Mouse (Mus musculus): ENCODE results near the gene Cox7a1. TPM values are rescaled to one million over a fixed set of nuclear protein-coding genes. Genes with fewer than 3 reads are reported as not detected.

The Cox7a1 gene
- polyA plus RNA-seq (2015; fragmentation: Nextera tagmentation; extraction: Ambion mirVana), result 21.7 and 23.2 TPM in 2 replicates

GRCm38 (mm10) chr7:30183879-30184289, at the start of gene Cox7a1:
Gene Cox7a1, plus strand, starts transcription at chr7:30184144.

GRCm38 (mm10) chr7:30169583-30170282, 14.2 kb upstream of the Cox7a1 start, which contains the start of gene Zfp146:
Gene Zfp146, minus strand, starts transcription at chr7:30169750.

GRCm38 (mm10) chr7:30198481-30198971, 14.6 kb downstream of the Cox7a1 start, which contains the start of gene Capns1:
Gene Capns1, minus strand, starts transcription at chr7:30198811.

GRCm38 (mm10) chr7:30231669-30232454, 47.9 kb downstream of the Cox7a1 start, which contains the start of the genes Polr2i and Tbcb:
Gene Polr2i, plus strand, starts transcription at chr7:30231948.
Gene Tbcb, minus strand, starts transcription at chr7:30232272.

GRCm38 (mm10) chr7:30235625-30236024, 51.7 kb downstream of the Cox7a1 start, which contains the start of gene Ovol3:
Gene Ovol3, minus strand, starts transcription at chr7:30235725.

Other genes with a start within 250 kb of the Cox7a1 start
- 4.2 and 5.4 TPM in 2 replicates for gene Zfp74, start 230.1 kb upstream of the Cox7a1 start, polyA plus RNA-seq (2015; fragmentation: Nextera tagmentation; extraction: Ambion mirVana)
- 9.7 and 10.7 TPM in 2 replicates for gene Zfp568, start 200.2 kb upstream of the Cox7a1 start, polyA plus RNA-seq (2015; fragmentation: Nextera tagmentation; extraction: Ambion mirVana)
- gene Zfp14, start 132.8 kb upstream of the Cox7a1 start, polyA plus RNA-seq (2015; fragmentation: Nextera tagmentation; extraction: Ambion mirVana), result 1.2 TPM in 2 replicates
- gene Zfp82, start 111.2 kb upstream of the Cox7a1 start, polyA plus RNA-seq (2015; fragmentation: Nextera tagmentation; extraction: Ambion mirVana), result 2.1 and 2.2 TPM in 2 replicates
- gene Gm26920, start 93.7 kb upstream of the Cox7a1 start, polyA plus RNA-seq (2015; fragmentation: Nextera tagmentation; extraction: Ambion mirVana), result not detected in 2 replicates
- gene Zfp566, start 93.6 kb upstream of the Cox7a1 start, polyA plus RNA-seq (2015; fragmentation: Nextera tagmentation; extraction: Ambion mirVana), result 2.9 and 3.6 TPM in 2 replicates
- 44.4 and 53.0 TPM in 2 replicates for gene Zfp260, start 89.4 kb upstream of the Cox7a1 start, polyA plus RNA-seq (2015; fragmentation: Nextera tagmentation; extraction: Ambion mirVana)
- gene Zfp382, start 62.2 kb upstream of the Cox7a1 start, polyA plus RNA-seq (2015; fragmentation: Nextera tagmentation; extraction: Ambion mirVana), result 4.2 and 4.5 TPM in 2 replicates
- gene Zfp146, start 14.4 kb upstream of the Cox7a1 start, polyA plus RNA-seq (2015; fragmentation: Nextera tagmentation; extraction: Ambion mirVana), result 5.7 and 6.8 TPM in 2 replicates
- 152 and 156 TPM in 2 replicates for gene Capns1, start 14.7 kb downstream of the Cox7a1 start, polyA plus RNA-seq (2015; fragmentation: Nextera tagmentation; extraction: Ambion mirVana)
- 74.1 and 98.9 TPM in 2 replicates for gene Polr2i, start 47.8 kb downstream of the Cox7a1 start, polyA plus RNA-seq (2015; fragmentation: Nextera tagmentation; extraction: Ambion mirVana)
- 151 and 152 TPM in 2 replicates for gene Tbcb, start 48.1 kb downstream of the Cox7a1 start, polyA plus RNA-seq (2015; fragmentation: Nextera tagmentation; extraction: Ambion mirVana)
- gene Ovol3, start 51.6 kb downstream of the Cox7a1 start, polyA plus RNA-seq (2015; fragmentation: Nextera tagmentation; extraction: Ambion mirVana), result not detected in 2 replicates
- 0.35 and 0.42 TPM in 2 replicates for gene Thap8, start 96.0 kb downstream of the Cox7a1 start, polyA plus RNA-seq (2015; fragmentation: Nextera tagmentation; extraction: Ambion mirVana)
- gene Wdr62, start 96.3 kb downstream of the Cox7a1 start, polyA plus RNA-seq (2015; fragmentation: Nextera tagmentation; extraction: Ambion mirVana), result 1.8 and 3.0 TPM in 2 replicates
- gene Clip3, start 107.6 kb downstream of the Cox7a1 start, polyA plus RNA-seq (2015; fragmentation: Nextera tagmentation; extraction: Ambion mirVana), result 13.0 and 13.9 TPM in 2 replicates
- 44.3 and 50.6 TPM in 2 replicates for gene Alkbh6, start 124.6 kb downstream of the Cox7a1 start, polyA plus RNA-seq (2015; fragmentation: Nextera tagmentation; extraction: Ambion mirVana)
- gene Syne4, start 130.7 kb downstream of the Cox7a1 start, polyA plus RNA-seq (2015; fragmentation: Nextera tagmentation; extraction: Ambion mirVana), result 3.8 and 4.1 TPM in 2 replicates
- not detected in 2 replicates for gene E130208F15Rik, start 137.6 kb downstream of the Cox7a1 start, polyA plus RNA-seq (2015; fragmentation: Nextera tagmentation; extraction: Ambion mirVana)
- 15.7 and 16.6 TPM in 2 replicates for gene Sdhaf1, start 139.8 kb downstream of the Cox7a1 start, polyA plus RNA-seq (2015; fragmentation: Nextera tagmentation; extraction: Ambion mirVana)
- gene Lrfn3, start 178.6 kb downstream of the Cox7a1 start, polyA plus RNA-seq (2015; fragmentation: Nextera tagmentation; extraction: Ambion mirVana), result 2.8 and 3.7 TPM in 2 replicates
- gene Tyrobp, start 229.6 kb downstream of the Cox7a1 start, polyA plus RNA-seq (2015; fragmentation: Nextera tagmentation; extraction: Ambion mirVana), result 74.3 and 230 TPM in 2 replicates
- 2.4 and 10.2 TPM in 2 replicates for gene Hcst, start 235.7 kb downstream of the Cox7a1 start, polyA plus RNA-seq (2015; fragmentation: Nextera tagmentation; extraction: Ambion mirVana)
- gene Nfkbid, start 237.6 kb downstream of the Cox7a1 start, polyA plus RNA-seq (2015; fragmentation: Nextera tagmentation; extraction: Ambion mirVana), result 0.84 and 1.4 TPM in 2 replicates

Data from urinary bladder, postnatal 0 days (tissue).